Mouse (Mus musculus) CH12.LX (cell line): ENCODE data around the gene Arhgef28. TPM values are rescaled to one million over a fixed set of nuclear protein-coding genes. Genes with fewer than 3 reads are reported as not detected.
"Not testable (repeated sequence)": the region's sequence is repeated elsewhere in the genome, so short reads cannot be mapped to it uniquely, and the experiment has no call there.

Experiments used
- DNase-seq: peaks from one replicate; pipeline ENCODE4 v3.0.0-alpha.2; 2013; ENCODE audit errors: extremely low read depth
- H3K27ac ChIP-seq: 2 replicates; pipeline ENCODE4 v1.5.1; 2012; ENCODE audit warnings: low read depth, mild to moderate bottlenecking, control low read depth, moderate library complexity; ENCODE audit not compliant: insufficient read depth
- H3K27me3 ChIP-seq: replicated peaks from 2 replicates; pipeline ENCODE3; 2012; ENCODE audit warnings: inconsistent platforms
- H3K36me3 ChIP-seq, 2 experiments: replicated peaks in 1 of 2; 2 replicates each; pipeline versions ENCODE3 to v1.6.1; 2012; ENCODE audit warnings: inconsistent platforms in 1 of 2, low read length in 1 of 2, mild to moderate bottlenecking in 1 of 2, mixed read lengths in 1 of 2, moderate library complexity in 1 of 2; ENCODE audit not compliant: control insufficient read depth in 1 of 2, insufficient read depth in 1 of 2
- H3K4me1 ChIP-seq, 2 experiments: 2 replicates each; pipeline ENCODE4 v1.6.1; 2012; ENCODE audit warnings: inconsistent platforms in 1 of 2, moderate library complexity in 1 of 2; ENCODE audit not compliant: insufficient read depth in 2 of 2, control insufficient read depth in 1 of 2
- H3K4me2 ChIP-seq: 2 replicates; pipeline ENCODE4 v1.6.1; 2012; ENCODE audit warnings: low read depth, mild to moderate bottlenecking, control low read depth; ENCODE audit not compliant: poor library complexity, insufficient read depth, severe bottlenecking
- H3K4me3 ChIP-seq, 3 experiments: fragments of 150-350 bp in 1 of 3; sonication (generic) in 1 of 3; replicated peaks in 1 of 3; 2 replicates each; pipeline versions ENCODE3 to v1.5.1; 2011 to 2012; ENCODE audit warnings: low read depth in 2 of 3, low read length in 2 of 3, mild to moderate bottlenecking in 2 of 3, moderate library complexity in 2 of 3, control low read depth in 1 of 3, improper control_type of control experiment in 1 of 3, inconsistent platforms in 1 of 3, mixed read lengths in 1 of 3; ENCODE audit not compliant: poor library complexity in 1 of 3
- H3K79me2 ChIP-seq: replicated peaks from 2 replicates; pipeline ENCODE4 v1.6.1; 2012; ENCODE audit warnings: mild to moderate bottlenecking, moderate library complexity; ENCODE audit not compliant: control insufficient read depth, poor library complexity, insufficient read depth, severe bottlenecking; ENCODE audit errors: extremely low read depth
- H3K9ac ChIP-seq: 2 replicates; pipeline ENCODE4 v1.6.1; 2012; ENCODE audit warnings: low read depth, mild to moderate bottlenecking, control low read depth, moderate library complexity; ENCODE audit not compliant: insufficient read depth
- H3K9me3 ChIP-seq: replicated peaks from 2 replicates; pipeline ENCODE3; 2012; ENCODE audit warnings: low read length, inconsistent platforms, mixed read lengths
- BHLHE40 ChIP-seq: IDR thresholded peaks from 2 replicates; pipeline ENCODE4 v1.6.1; 2011; ENCODE audit warnings: mild to moderate bottlenecking, low read depth, low read length, improper control_type of control experiment
- CHD1 ChIP-seq: IDR thresholded peaks from 2 replicates; pipeline ENCODE4 v1.6.1; 2012; ENCODE audit warnings: low read depth, low read length, improper control_type of control experiment, inconsistent platforms
- CHD2 ChIP-seq: IDR thresholded peaks from 2 replicates; pipeline ENCODE4 v1.6.1; 2011; ENCODE audit warnings: low read length, improper control_type of control experiment
- EP300 ChIP-seq: IDR thresholded peaks from 2 replicates; pipeline ENCODE4 v1.6.1; 2011; ENCODE audit warnings: low read length, improper control_type of control experiment
- ETS1 ChIP-seq: conservative IDR thresholded peaks from 2 replicates; pipeline ENCODE4 v1.6.1; 2012; ENCODE audit warnings: low read depth, mild to moderate bottlenecking, inconsistent platforms, low read length, improper control_type of control experiment, moderate library complexity
- JUND ChIP-seq: conservative IDR thresholded peaks from 2 replicates; pipeline ENCODE4 v1.6.1; 2011; ENCODE audit warnings: low read depth, low read length, improper control_type of control experiment
- MAFK ChIP-seq: IDR thresholded peaks from 2 replicates; pipeline ENCODE4 v1.6.1; 2011; ENCODE audit warnings: low read length, improper control_type of control experiment; ENCODE audit not compliant: insufficient replicate concordance
- MAZ ChIP-seq: IDR thresholded peaks from 2 replicates; pipeline ENCODE4 v1.6.1; 2012; ENCODE audit warnings: low read depth, mild to moderate bottlenecking, inconsistent platforms, low read length, improper control_type of control experiment, moderate library complexity
- MXI1 ChIP-seq: IDR thresholded peaks from 2 replicates; pipeline ENCODE4 v1.6.1; 2011; ENCODE audit warnings: mild to moderate bottlenecking, low read depth, low read length, improper control_type of control experiment
- NELFE ChIP-seq: IDR thresholded peaks from 2 replicates; pipeline ENCODE4 v1.6.1; 2011; ENCODE audit warnings: low read depth, low read length, improper control_type of control experiment
- NRF1 ChIP-seq: IDR thresholded peaks from 2 replicates; pipeline ENCODE4 v1.6.1; 2014; ENCODE audit warnings: low read depth, mild to moderate bottlenecking, inconsistent platforms, low read length, improper control_type of control experiment, moderate library complexity
- POLR2A ChIP-seq: IDR thresholded peaks from 2 replicates; pipeline ENCODE4 v1.6.1; 2011; ENCODE audit warnings: low read depth, mild to moderate bottlenecking, improper control_type of control experiment, low read length
- POLR2AphosphoS2 ChIP-seq: IDR thresholded peaks from 2 replicates; pipeline ENCODE4 v1.6.1; 2011; ENCODE audit warnings: low read depth, low read length, improper control_type of control experiment
- RCOR1 ChIP-seq: conservative IDR thresholded peaks from 2 replicates; pipeline ENCODE4 v1.6.1; 2012; ENCODE audit warnings: low read depth, mild to moderate bottlenecking, inconsistent platforms, low read length, improper control_type of control experiment
- USF1 ChIP-seq: IDR thresholded peaks from 2 replicates; pipeline ENCODE4 v1.6.1; 2014; ENCODE audit warnings: low read depth, mild to moderate bottlenecking, inconsistent platforms, low read length, improper control_type of control experiment
- USF2 ChIP-seq: conservative IDR thresholded peaks from 2 replicates; pipeline ENCODE4 v1.6.1; 2011; ENCODE audit warnings: low read depth, low read length, improper control_type of control experiment
- ZC3H11A ChIP-seq: IDR thresholded peaks from 2 replicates; pipeline ENCODE4 v1.6.1; 2012; ENCODE audit warnings: low read depth, mild to moderate bottlenecking, inconsistent platforms, low read length, improper control_type of control experiment
- dilution Hi-C: fragments of 300-500 bp; cut with MboI; formaldehyde crosslinking; loops from 2 replicates; pipeline ENCODE4 v1.14.3; 2020; ENCODE audit warnings: low sequenced_read_pairs; ENCODE audit not compliant: extremely low pct_unique_long_range_greater_than_20kb, extremely low pct_ligation_motif_present
- in situ Hi-C: fragments of 300-500 bp; cut with MboI; formaldehyde crosslinking; loops from 3 replicates; pipeline ENCODE4 v1.14.3; 2019; ENCODE audit warnings: low sequenced_read_pairs, low pct_ligation_motif_present, low pct_unique_long_range_greater_than_20kb, mixed read lengths
- polyA plus RNA-seq: library from polyadenylated mRNA; unstranded; fragments of >175 nt; gene quantifications from 2 replicates; pipeline ENCODE4 v1.2.1, GENCODE M21; 2012; ENCODE audit warnings: low read depth; ENCODE audit not compliant: insufficient read length
- total RNA-seq, 2 experiments: library from RNA; depleted of rRNA; stranded (reverse); fragments of 300-350 nt in 1 of 2; fragments of >200 nt in 1 of 2; gene quantifications; 2 replicates each; pipeline ENCODE4 v1.2.3; 2012 to 2014

The Arhgef28 gene
- total and polyA plus RNA-seq, 3 experiments: 0.07 to 0.24 (median 0.08) TPM

DNA sequence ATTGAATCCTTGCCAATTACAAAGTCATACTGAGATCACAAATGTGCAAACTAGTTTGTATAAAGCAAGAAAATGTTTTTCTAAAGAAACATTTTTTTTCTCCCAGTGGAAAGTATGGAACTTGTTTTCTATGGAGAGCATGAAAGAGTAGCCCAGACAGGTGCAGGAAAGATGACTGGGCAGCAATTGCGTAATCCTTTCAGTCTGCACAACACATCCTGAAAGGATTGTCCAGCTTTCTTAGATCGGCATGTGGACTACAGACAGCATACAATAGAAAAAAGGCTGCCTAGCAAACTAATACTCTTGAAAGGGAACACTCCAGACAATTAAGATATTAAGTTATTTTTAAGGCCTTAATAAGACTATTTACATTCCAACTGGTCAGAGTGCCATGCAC, 95.2 kb downstream of the Arhgef28 start:
- Histone ChIP-seq H3K4me3 (no peak overlapping the region), H3K36me3 (no peaks in the 10 kb centered on the region), H3K4me2 (no peak overlapping the region), H3K9me3 (no peaks in the 10 kb centered on the region), H3K4me1 (no peaks in the 10 kb centered on the region), H3K27me3 (no peaks in the 10 kb centered on the region), H3K79me2 (no peaks in the 10 kb centered on the region)
- DNase-seq: no peak
- in situ Hi-C loops: no loop called here
- TF ChIP-seq CHD2 (no peak), MXI1 (no peak), EP300 (no peak), NRF1 (no peak), POLR2A (no peak), CHD1 (no peak), JUND (no peak), MAZ (no peak), USF1 (no peak), MAFK (no peak), NELFE (no peak), RCOR1 (no peak), POLR2AphosphoS2 (no peak), USF2 (no peak), ETS1 (no peak), ZC3H11A (no peak)
- TF ChIP-seq, all 38 proteins: peak for 0
- Histone ChIP-seq H3K27ac (no peak overlapping the region), H3K9ac (no peak overlapping the region)
- dilution Hi-C loops: no loop called here

DNA sequence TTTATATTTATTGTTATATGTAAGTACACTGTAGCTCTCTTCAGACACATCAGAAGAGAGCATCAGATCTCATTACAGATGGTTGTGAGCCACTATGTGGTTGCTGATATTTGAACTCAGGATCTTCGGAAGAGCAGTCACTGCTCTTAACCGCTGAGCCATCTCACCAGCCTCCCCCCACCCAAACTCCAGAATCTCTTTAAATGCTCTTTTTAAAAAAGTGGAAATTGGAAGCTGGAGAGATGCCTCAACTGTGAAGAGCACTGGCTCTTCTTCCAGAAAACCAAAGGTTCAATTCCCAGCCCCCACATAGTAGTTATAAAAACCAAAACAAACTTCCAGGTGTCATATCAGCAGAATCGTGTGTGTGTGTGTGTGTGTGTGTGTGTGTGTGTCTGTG, 97.8 kb downstream of the Arhgef28 start:
- H3K9ac ChIP-seq, H3K27me3 ChIP-seq, in situ Hi-C loops, dilution Hi-C loops, H3K4me2 ChIP-seq, H3K9me3 ChIP-seq, H3K4me3 ChIP-seq, H3K36me3 ChIP-seq, DNase-seq, H3K4me1 ChIP-seq, H3K27ac ChIP-seq, H3K79me2 ChIP-seq: not testable (repeated sequence)

DNA sequence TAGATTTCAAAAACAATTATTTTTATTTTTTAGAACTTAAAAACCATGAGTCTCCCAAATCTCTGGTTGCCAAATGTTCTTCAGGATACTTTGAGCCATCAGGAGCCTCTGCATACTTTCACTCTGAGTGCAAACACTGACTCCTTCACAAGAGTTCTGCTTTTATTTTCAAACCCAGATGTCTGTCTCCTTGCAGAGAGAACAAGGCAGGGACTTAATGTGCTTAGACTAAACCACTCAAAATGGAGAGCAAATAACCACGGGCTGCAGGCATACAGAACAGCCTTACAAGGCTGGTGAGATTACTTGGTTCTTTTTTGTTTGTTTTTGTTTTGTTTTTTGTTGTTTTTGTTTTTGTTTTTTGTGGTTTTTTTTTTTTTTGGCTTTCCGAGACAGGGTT, 98.6 kb downstream of the Arhgef28 start:
- H3K36me3 ChIP-seq: no peaks in the 10 kb centered on the region
- no peak overlapping the region for H3K9ac ChIP-seq
- H3K4me2 ChIP-seq: no peak overlapping the region
- no peak overlapping the region for H3K27ac ChIP-seq
- no peak for DNase-seq
- no peaks in the 10 kb centered on the region for H3K9me3 ChIP-seq
- H3K4me1 ChIP-seq: no peaks in the 10 kb centered on the region
- H3K79me2 ChIP-seq: no peaks in the 10 kb centered on the region
- dilution Hi-C loops: no loop called here
- in situ Hi-C loops: no loop called here
- TF ChIP-seq MXI1: no peak
- TF ChIP-seq BHLHE40: no peak
- TF ChIP-seq ETS1: no peak
- H3K4me3 ChIP-seq: no peak overlapping the region
- H3K27me3 ChIP-seq: no peaks in the 10 kb centered on the region
